Mouse (Mus musculus): ENCODE measurements around the gene Fkbp8.

The Fkbp8 gene

GRCm38 (mm10) chr8:70527512-70528181, at the start of gene Fkbp8, which contains the start of gene Kxd1:
TSS of gene Fkbp8 (plus strand) at chr8:70527724.
TSS of gene Kxd1 (minus strand) at chr8:70527956.
- DNase-seq = peak; percentile 99

GRCm38 (mm10) chr8:70481908-70482307, 45.6 kb upstream of the Fkbp8 start:
- DNase-seq = no peak

GRCm38 (mm10) chr8:70482943-70483342, 44.6 kb upstream of the Fkbp8 start:
- DNase-seq = no peak

GRCm38 (mm10) chr8:70486191-70486681, 41.3 kb upstream of the Fkbp8 start:
- DNase-seq = no peak

- DNase-seq = no peak
Observed at GRCm38 (mm10) chr8:70486941-70487520, 40.5 kb upstream of the Fkbp8 start, which contains the start of gene Tmem59l. TSS of gene Tmem59l (minus strand) at chr8:70487358.

- DNase-seq = peak; percentile 54
Observed at GRCm38 (mm10) chr8:70487993-70488796, 39.3 kb upstream of the Fkbp8 start.

GRCm38 (mm10) chr8:70488931-70489470, 38.5 kb upstream of the Fkbp8 start:
- no peak for DNase-seq

GRCm38 (mm10) chr8:70489576-70489975, 37.9 kb upstream of the Fkbp8 start:
- no peak for DNase-seq

GRCm38 (mm10) chr8:70490061-70490879, 37.3 kb upstream of the Fkbp8 start:
- no peak for DNase-seq

GRCm38 (mm10) chr8:70490880-70491495, 36.5 kb upstream of the Fkbp8 start:
- no peak for DNase-seq

- DNase-seq = no peak
Observed at GRCm38 (mm10) chr8:70492664-70493640, 34.6 kb upstream of the Fkbp8 start, which contains the start of gene Crlf1. TSS of gene Crlf1 (plus strand) at chr8:70493158.

- no peak for DNase-seq
Observed at GRCm38 (mm10) chr8:70493692-70494415, 33.7 kb upstream of the Fkbp8 start.

- no peak for DNase-seq
Observed at GRCm38 (mm10) chr8:70494416-70494945, 33.0 kb upstream of the Fkbp8 start.

GRCm38 (mm10) chr8:70495001-70495770, 32.3 kb upstream of the Fkbp8 start:
- no peak for DNase-seq

GRCm38 (mm10) chr8:70495771-70496062, 31.8 kb upstream of the Fkbp8 start:
- no peak for DNase-seq

- no peak for DNase-seq
Observed at GRCm38 (mm10) chr8:70500386-70501301, 26.9 kb upstream of the Fkbp8 start.

GRCm38 (mm10) chr8:70501820-70502529, 25.5 kb upstream of the Fkbp8 start:
- DNase-seq = no peak
